Mouse (Mus musculus): ENCODE data around the gene Prpf3.
A peak's percentile ranks its signal among the peaks of the same experiment; 100 is the strongest.
"Not testable (repeated sequence)": the region's sequence is repeated elsewhere in the genome, so short reads cannot be mapped to it uniquely, and the experiment has no call there.

The Prpf3 gene

GRCm38 (mm10) chr3:95881979-95882815 is 26.5 kb upstream of the Prpf3 start, which contains the start of gene Ciart:
TSS of gene Ciart (minus strand) at chr3:95882251.
- peak; percentile 93 for DNase-seq (ENCODE audit: low spot score in 2 of 2)

GRCm38 (mm10) chr3:95879063-95879462 is 23.4 kb upstream of the Prpf3 start:
- DNase-seq (ENCODE audit: low spot score in 2 of 2), result no peak

DNA sequence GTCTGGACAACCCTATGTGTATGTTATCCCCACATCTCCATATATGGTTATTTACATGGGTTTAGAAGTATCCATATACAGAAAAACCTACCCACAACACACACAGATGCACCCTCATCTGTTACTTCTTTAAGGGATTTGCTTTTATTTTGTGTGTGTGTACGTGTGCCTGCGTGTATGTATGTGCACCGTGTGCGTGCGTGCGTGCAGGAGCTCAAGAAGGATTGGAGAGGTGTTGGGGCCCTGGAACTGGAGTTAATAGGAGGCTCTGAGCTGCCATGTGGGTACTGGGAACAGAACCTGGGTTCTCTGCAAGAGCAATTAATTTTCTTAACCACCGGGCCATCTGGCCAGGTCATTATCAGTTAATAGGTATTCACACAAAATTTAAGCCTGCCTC is 16.4 kb upstream of the Prpf3 start:
- no peak for DNase-seq (ENCODE audit: low spot score in 2 of 2)

DNA sequence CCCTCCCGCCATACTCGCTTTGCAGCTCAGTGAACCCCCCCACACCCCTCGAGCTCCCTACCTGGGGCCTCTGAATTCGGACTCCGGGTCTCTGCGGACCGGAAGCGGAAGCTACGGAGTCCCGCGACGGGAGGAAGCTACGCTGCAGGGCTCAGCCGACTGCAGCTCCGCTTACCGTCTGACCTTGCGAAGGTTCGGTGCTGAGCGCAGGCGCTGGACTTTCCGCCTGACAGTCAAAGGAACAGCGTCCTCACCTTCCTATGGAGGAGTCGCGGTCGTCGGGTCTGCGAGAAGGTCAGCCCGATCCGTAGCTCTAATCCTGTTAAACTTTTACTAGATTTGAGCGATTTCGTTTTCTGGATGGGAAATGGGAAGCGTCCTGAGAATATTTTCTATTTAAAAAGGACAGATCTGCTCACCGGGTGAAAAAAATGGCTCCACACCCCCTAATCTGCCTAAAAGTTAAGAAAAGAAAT is 15.7 kb upstream of the Prpf3 start, which contains the start of gene Mrps21:
Mrps21 (minus strand) TSS at position 128 of the 476 bp plus-strand sequence.
- DNase-seq (ENCODE audit: low spot score in 2 of 2), result peak; percentile 83 to 84

GRCm38 (mm10) chr3:95870976-95871375 is 15.3 kb upstream of the Prpf3 start:
- DNase-seq (ENCODE audit: low spot score in 2 of 2), result no peak

DNA sequence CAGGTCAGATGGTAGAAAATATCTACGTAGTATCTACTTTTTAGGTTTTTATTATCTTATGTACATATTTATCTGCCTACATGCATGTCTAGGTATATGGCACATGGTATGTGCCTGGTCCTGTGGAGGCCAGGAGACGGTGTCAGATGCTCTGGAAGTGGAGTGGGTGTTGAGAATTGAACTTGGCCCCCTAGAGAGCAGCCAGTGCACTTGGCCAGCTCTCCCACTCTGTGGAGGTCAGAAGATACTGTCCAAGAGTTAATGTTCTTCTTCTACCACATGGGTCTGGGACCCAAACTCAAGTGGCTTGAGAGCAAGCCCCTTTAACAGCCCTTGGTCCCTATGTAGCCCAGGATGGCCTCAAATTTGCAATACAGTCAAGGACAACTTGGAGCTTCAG is 11.7 kb upstream of the Prpf3 start:
- DNase-seq (ENCODE audit: low spot score in 2 of 2), result no peak

- no peak for DNase-seq (ENCODE audit: low spot score in 2 of 2)
Measured at GRCm38 (mm10) chr3:95866071-95866470, 10.4 kb upstream of the Prpf3 start.

GRCm38 (mm10) chr3:95865571-95865970 is 9.9 kb upstream of the Prpf3 start:
- DNase-seq (ENCODE audit: low spot score in 2 of 2), result no peak

- no peak for DNase-seq (ENCODE audit: low spot score in 2 of 2)
Measured at GRCm38 (mm10) chr3:95865050-95865449, 9.4 kb upstream of the Prpf3 start.

GRCm38 (mm10) chr3:95863578-95863977 is 7.9 kb upstream of the Prpf3 start:
- DNase-seq (ENCODE audit: low spot score in 2 of 2), result no peak

- DNase-seq (ENCODE audit: low spot score in 2 of 2), result no peak
Measured at GRCm38 (mm10) chr3:95861796-95862195, 6.1 kb upstream of the Prpf3 start.

DNA sequence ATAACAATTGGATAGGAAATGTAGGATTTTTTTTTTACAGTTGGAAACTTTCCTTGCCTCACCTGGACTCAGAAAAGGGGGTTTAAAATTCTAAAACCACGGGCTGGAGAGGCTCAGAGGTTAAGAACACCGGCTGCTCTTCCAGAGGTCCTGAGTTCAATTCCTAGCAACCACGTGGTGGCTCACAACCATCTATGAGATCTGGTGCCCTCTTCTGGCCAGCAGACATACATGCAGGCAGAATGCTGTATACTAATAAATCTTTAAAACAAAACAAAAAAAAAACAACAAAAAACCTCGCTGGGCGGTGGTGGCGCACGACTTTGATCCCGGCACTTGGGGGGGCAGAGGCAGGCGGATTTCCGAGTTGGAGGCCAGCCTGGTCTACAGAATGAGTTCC is 5.5 kb upstream of the Prpf3 start:
- no peak for DNase-seq (ENCODE audit: low spot score in 2 of 2)

- DNase-seq (ENCODE audit: low spot score in 2 of 2), result no peak
Measured at GRCm38 (mm10) chr3:95860323-95860722, 4.6 kb upstream of the Prpf3 start.

- DNase-seq (ENCODE audit: low spot score in 2 of 2), result not testable (repeated sequence)
Measured at GRCm38 (mm10) chr3:95858278-95858677, 2.6 kb upstream of the Prpf3 start.

- DNase-seq (ENCODE audit: low spot score in 2 of 2), result not testable (repeated sequence)
Measured at GRCm38 (mm10) chr3:95857050-95857449, 1.4 kb upstream of the Prpf3 start.

GRCm38 (mm10) chr3:95856115-95856514 is 430 bp upstream of the Prpf3 start:
- DNase-seq (ENCODE audit: low spot score in 2 of 2), result no peak

DNA sequence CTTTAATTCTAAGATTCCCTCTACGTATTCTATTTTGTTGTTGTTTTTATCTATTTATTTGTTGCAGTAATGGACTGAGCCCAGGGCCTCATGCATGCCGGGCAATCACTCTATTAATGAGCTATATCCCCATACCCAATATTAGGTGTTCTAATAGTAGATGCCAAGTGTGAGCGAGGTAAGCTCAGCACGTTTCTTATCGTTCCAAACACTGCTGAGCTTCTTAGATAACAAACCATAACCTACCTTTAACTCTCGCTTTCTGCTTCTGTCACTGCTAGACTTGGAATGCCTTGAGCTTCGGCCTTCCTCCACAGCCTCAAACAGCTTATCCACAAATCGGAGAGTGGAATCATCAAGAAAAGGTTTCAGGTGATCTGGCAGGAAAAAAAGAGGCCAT is 4.4 kb downstream of the Prpf3 start:
- no peak for DNase-seq (ENCODE audit: low spot score in 2 of 2)

DNA sequence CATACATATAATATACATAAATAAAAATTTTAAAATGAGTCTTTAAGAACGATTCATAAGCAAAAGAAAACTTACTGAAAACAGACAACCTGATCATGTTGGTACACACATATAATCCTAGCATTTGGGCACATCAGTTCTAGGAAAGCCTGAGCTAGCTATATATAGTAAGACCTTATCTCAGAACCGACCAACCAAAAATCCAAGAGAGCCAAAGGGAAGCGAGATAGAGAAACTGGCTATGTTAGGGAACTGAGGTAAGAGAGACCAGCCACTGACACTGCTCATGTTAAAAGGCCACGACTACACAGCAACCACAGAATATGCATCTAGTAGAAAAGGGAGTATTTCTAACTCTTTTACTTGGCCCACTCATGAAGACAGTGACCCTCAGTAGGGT is 5.1 kb downstream of the Prpf3 start:
- DNase-seq (ENCODE audit: low spot score in 2 of 2), result no peak

DNA sequence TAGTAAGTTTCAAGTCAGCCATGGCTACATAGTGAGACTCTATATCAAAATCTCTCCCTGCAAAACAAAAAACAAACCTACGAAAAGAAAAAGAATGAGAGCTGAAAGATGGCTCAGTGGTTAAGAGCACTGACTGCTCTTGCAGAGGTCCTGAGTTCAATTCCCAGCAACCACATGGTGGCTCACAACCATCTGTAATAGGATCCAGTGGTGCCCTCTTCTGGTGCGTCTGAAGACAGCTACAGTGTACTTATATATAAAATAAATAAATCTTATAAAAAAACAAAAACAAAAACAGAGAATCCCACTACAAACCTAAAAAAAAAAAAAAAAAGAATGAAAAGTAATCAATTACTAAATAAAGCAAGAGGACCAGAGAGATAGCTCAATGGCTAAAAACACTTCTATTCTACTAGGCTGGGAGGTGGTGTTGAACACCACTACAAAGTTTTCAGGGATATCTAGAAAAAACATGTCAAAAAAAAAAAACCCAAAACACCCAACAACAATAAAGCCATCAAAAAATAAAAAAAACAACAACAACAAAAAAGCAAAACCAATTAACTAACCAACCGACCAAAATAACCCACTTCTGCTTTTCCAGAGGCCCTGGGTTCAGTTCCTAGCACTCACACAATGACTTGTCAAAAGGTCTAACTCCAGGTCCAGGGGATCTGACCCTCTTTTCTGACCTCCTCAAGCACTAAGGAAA is 13.0 kb downstream of the Prpf3 start:
- no peak for DNase-seq (ENCODE audit: low spot score in 2 of 2)

DNA sequence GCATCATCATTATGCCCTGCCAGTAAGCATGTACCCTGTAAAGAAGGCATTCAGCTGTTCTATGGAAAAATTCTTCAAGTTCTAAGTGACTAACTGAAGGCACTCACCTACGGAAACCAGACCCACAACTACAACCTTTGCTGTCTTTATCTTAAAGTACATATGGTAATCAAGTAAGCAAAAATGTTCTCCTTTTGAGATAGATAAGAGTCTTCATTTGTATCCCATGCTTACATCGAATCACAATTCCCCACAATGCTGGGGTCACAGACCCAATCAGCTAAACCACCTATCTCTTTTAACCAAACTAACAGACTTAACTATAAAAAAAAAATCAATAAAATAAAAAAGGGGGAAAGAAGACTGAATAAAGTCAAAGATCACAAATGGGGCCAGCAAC is 16.4 kb downstream of the Prpf3 start:
- no peak for DNase-seq (ENCODE audit: low spot score in 2 of 2)

DNA sequence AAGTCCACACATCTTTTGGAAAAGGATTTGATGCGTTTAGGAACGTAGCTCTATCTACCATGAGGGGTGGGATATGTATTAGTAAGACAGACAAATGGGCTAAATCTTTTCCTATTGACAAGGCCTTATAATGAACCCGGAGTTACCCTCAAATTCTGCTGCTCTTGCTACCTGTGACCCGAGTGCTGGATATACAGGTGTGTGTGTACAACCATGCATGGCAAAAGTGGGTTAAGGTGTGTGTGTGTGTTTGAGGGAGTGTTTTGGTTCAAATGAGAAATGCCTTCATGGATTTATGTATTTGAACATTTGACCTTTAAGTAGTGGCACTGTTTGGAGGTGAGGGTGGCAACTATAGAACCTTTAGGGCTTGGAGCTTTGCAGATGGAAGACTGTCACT is 26.6 kb downstream of the Prpf3 start:
- DNase-seq (ENCODE audit: low spot score in 2 of 2), result no peak

- no peak for DNase-seq (ENCODE audit: low spot score in 2 of 2)
Measured at GRCm38 (mm10) chr3:95826275-95826674, 29.4 kb downstream of the Prpf3 start.

Measured in urinary bladder, postnatal 4 days (tissue).